Mouse (Mus musculus): ENCODE data around the gene Atf6. TPM values are rescaled to one million over a fixed set of nuclear protein-coding genes. Genes with fewer than 3 reads are reported as not detected.

The Atf6 gene
- total RNA-seq, 2 experiments from 2014 or later, result 48.7 to 50.9 TPM

DNA sequence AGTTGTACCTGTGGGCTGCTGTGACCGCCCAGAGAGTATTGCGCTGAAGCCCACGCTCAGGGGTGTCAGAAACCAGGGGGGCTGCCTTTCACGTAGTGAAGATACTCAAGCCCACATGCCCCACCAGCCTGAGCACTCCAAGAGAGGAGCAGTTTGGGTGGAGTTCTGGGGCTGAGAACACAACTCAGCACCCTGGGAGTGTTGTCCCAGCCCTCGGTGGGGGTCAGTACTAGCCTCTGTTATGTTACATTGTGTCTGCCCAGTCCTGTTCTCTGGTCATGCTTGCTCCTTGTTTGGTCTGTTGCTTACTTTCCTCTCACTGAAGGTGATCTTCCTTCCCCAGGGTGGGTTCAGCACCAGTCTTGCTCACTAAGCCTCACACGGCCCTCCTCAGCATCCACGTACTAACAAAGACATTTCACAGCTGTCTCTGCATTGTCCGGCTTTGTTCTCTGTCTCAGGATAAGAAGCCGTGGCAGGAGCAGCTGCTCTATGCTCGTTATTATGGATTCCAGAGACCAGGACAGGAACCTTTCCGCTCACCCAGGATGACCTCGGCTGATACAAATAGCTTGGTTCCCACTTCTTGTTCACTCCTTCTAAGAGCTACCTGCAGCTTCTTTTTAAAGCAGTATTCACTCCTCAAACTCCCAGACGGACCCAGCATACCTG lies 209.8 kb downstream of the Atf6 start:
- no peak for DNase-seq

DNA sequence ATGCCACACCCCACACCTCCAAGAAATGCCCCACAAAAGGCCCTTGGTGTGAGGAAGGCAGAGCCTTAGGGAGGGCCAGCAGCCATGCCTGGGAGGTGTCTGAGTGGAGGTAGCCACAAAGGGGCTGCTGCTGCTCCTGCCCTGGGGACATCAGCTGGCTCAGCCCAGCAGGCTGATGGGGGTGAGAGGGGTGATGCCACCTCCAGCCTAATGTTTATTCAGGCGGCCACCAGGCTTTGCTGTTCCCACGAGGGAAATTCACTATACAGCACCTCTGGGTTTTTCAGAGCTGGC lies 210.4 kb downstream of the Atf6 start:
- no peak for DNase-seq

DNA sequence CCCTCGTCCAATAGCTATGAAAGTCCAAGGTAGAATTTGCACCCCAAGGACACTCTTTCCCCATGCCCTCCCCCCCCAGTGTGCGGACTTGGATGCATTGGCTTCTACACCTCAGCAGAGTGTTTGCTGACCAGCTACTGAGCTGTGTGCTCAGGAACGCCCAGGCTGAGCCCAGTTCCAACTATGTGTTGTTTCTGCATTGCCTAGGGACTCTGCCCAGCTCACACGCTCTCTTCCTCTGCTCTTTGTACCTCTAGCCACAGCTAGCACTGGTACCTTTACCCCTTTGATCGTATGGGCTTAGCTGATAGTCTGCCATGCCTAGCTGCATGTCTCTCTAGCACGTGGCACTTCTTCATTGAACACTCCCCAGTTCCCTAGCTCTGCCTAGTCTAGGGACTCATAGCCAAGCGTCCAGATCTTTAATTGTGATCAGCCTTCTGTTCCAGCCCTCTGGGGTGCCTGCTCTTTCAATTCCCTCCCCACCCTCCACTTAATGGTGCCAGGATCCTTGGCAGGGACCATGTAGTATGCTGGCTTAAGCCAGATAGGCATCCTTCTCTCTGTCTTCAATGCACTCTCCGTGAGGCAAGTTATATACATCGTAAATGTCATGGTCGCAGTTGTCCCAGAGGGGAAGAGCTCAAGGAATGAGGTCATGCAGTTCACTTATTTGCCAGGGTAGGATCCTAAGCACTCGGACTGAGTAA lies 210.9 kb downstream of the Atf6 start:
- DNase-seq, result no peak

DNA sequence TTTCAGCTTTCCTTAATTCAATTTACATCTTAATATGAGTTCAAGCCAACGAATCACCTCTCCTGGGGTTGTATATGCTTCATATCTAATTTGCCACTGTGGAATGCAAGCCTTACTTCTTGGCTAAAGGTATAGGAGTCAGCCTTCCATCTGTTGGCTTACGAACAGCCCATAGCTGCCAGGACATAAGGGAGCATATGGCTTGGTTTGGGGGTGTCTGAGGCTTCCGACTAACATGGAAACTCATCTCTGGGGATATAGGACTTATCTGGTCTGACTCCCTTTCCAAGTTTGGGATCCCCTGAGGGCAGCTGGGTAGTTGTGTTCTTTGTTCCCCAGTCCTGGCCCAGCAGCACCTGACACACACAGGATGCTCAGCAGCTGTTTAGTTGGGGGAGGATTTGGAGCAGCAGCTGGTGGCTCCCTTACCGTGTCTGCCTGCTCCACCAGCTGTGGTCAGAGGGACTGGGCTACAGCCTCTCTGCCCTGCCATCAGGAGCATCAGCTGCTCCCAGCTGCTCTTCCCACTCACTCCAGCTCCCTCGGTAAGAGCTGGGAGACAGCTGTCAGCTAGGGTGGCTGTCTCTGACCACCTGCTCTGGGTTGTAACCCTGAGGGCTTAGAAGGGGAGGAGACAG lies 212.2 kb downstream of the Atf6 start:
- DNase-seq, result no peak

Other genes starting within 250 kb of the Atf6 start
- 10 to 100 TPM; 40.6 to 52.9 TPM for gene Olfml2b, start 223.2 kb downstream of the Atf6 start, total RNA-seq (2021)
- under 1 TPM; 0.48 to 0.60 TPM for gene Gm26620, start 17.3 kb upstream of the Atf6 start, total RNA-seq (2021)
- gene Dusp12, start 17.8 kb upstream of the Atf6 start, total RNA-seq (2021), result 10 to 100 TPM; 14.8 to 15.6 TPM
- under 1 TPM; 0.45 to 0.58 TPM for gene Fcrlb, start 45.2 kb upstream of the Atf6 start, total RNA-seq (2021)
- gene Fcrla, start 59.8 kb upstream of the Atf6 start, total RNA-seq (2021), result not detected
- 1 to 10 TPM; 4.5 to 4.6 TPM for gene Fcgr2b, start 108.8 kb upstream of the Atf6 start, total RNA-seq (2021)
- under 1 TPM in 1 of 2 experiments, not detected in 1; 0.30 TPM for gene Fcgr4, start 151.1 kb upstream of the Atf6 start, total RNA-seq (2021)
- gene Fcgr3, start 197.2 kb upstream of the Atf6 start, total RNA-seq (2021), result 10 to 100 TPM in 1 of 2 experiments, 1 to 10 TPM in 1; 9.7 to 10.4 TPM
- 1 to 10 TPM in 1 of 2 experiments, under 1 TPM in 1; 0.92 to 1.8 TPM for gene Cfap126, start 246.1 kb upstream of the Atf6 start, total RNA-seq (2021)

Measured in layer of hippocampus, postnatal 36 days (tissue).